Mouse (Mus musculus) neural tube, embryonic 11.5 days (tissue): ENCODE measurements around the gene Adgrl2. TPM values are rescaled to one million over a fixed set of nuclear protein-coding genes. Genes with fewer than 3 reads are reported as not detected.

ENCODE experiments used
- ATAC-seq: fragments of 200-750 bp; cut with Nextera tagmentation; 2 replicates; pipeline ENCODE4 v1.8.0; 2017; ENCODE audit warnings: moderate number of reproducible peaks, mild to moderate bottlenecking, moderate TSS enrichment, moderate library complexity; ENCODE audit not compliant: insufficient read depth, low FRiP score, low TSS enrichment
- DNase-seq: peaks from one replicate; pipeline ENCODE4 v3.0.0-alpha.2; 2015; ENCODE audit warnings: low spot score
- H3K27ac ChIP-seq: fragments of 300-500 bp; sonication (generic); 2 replicates; pipeline ENCODE4 v1.5.1; 2014; ENCODE audit warnings: low read depth, mild to moderate bottlenecking, low read length
- H3K27me3 ChIP-seq: fragments of 300-500 bp; sonication (generic); 2 replicates; pipeline ENCODE4 v1.6.1; 2014; ENCODE audit warnings: mild to moderate bottlenecking, low read length, mixed read lengths; ENCODE audit not compliant: control insufficient read depth, insufficient read depth
- H3K36me3 ChIP-seq: fragments of 300-500 bp; sonication (generic); 2 replicates; pipeline ENCODE4 v1.6.1; 2014; ENCODE audit warnings: mild to moderate bottlenecking, low read length, moderate library complexity, mixed read lengths; ENCODE audit not compliant: control insufficient read depth, insufficient read depth
- H3K4me1 ChIP-seq: fragments of 300-500 bp; sonication (generic); 2 replicates; pipeline ENCODE4 v1.6.1; 2014; ENCODE audit warnings: low read length, mixed read lengths; ENCODE audit not compliant: control insufficient read depth, insufficient read depth
- H3K4me2 ChIP-seq: fragments of 300-500 bp; sonication (generic); 2 replicates; pipeline ENCODE4 v1.6.1; 2014; ENCODE audit warnings: low read depth, mild to moderate bottlenecking, moderate library complexity
- H3K4me3 ChIP-seq: fragments of 300-500 bp; sonication (generic); 2 replicates; pipeline ENCODE4 v1.5.1; 2014; ENCODE audit warnings: low read depth, low read length
- H3K9ac ChIP-seq: fragments of 300-500 bp; sonication (generic); 2 replicates; pipeline ENCODE4 v1.6.1; 2014; ENCODE audit warnings: mild to moderate bottlenecking, low read length
- H3K9me3 ChIP-seq: fragments of 300-500 bp; sonication (generic); 2 replicates; pipeline ENCODE4 v1.6.1; 2016; ENCODE audit warnings: low read length; ENCODE audit not compliant: control insufficient read depth
- WGBS: fragments of 180-500 bp; shearing (Covaris S2); extraction: QIAGEN DNeasy Blood & Tissue Kit; methylation state at CpG from one replicate; pipeline ENCODE4 v1.1.7; 2014; 5-methylcytosine and 5-hydroxymethylcytosine counted together
- polyA plus RNA-seq: library from polyadenylated mRNA; unstranded; fragments of >200 nt; fragmentation: Nextera tagmentation; extraction: Ambion mirVana; gene quantifications from 2 replicates; pipeline ENCODE4 v1.2.1, GENCODE M21; 2014

Adgrl2 gene
- polyA plus RNA-seq, 1 experiment from 2014 or later = 85.0 TPM

DNA sequence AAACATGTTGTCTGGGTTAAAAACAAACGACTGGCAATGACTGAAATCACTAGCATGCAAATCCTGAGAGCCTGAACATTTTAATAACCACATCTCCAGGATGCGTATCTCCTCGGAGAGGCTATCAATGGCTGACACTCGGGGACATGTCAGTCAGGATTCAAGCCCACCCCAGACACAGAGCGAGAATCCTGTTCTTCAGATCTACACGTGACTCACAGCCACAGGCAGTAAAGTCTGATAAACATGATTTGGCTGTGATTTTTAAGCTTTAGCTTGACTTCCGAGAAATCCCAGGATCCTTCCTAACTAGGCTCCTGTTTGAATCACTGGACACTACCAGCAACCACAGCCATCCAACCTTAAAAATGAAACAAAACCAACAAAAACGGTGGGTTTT lies 44.8 kb downstream of the Adgrl2 start:
- WGBS = 22% methylated on average over 8 of the region's 8 CpGs
- peaks cover 24% of the 10 kb centered on the region for H3K4me1 ChIP-seq

GRCm38 (mm10) chr3:148939457-148939856 lies 50.9 kb downstream of the Adgrl2 start:
- Histone ChIP-seq H3K9me3 (no peaks in the 10 kb centered on the region), H3K4me3 (no peak overlapping the region), H3K36me3 (no peaks in the 10 kb centered on the region), H3K27me3 (no peaks in the 10 kb centered on the region), H3K27ac (no peak overlapping the region), H3K9ac (no peak overlapping the region), H3K4me1 (peaks cover 7% of the 10 kb centered on the region), H3K4me2 (no peak overlapping the region)
- no peak for DNase-seq
- no peak for ATAC-seq
- WGBS = 59% methylated on average over 7 of the region's 7 CpGs

More for the DNA sequence above, 44.8 kb downstream of the Adgrl2 start:
- no peak for DNase-seq
- no peak for ATAC-seq
- no peaks in the 10 kb centered on the region for H3K27me3 ChIP-seq
- no peaks in the 10 kb centered on the region for H3K9me3 ChIP-seq
- H3K9ac ChIP-seq = no peak overlapping the region
- H3K27ac ChIP-seq = no peak overlapping the region
- no peak overlapping the region for H3K4me3 ChIP-seq
- H3K36me3 ChIP-seq = no peaks in the 10 kb centered on the region
- no peak overlapping the region for H3K4me2 ChIP-seq

DNA sequence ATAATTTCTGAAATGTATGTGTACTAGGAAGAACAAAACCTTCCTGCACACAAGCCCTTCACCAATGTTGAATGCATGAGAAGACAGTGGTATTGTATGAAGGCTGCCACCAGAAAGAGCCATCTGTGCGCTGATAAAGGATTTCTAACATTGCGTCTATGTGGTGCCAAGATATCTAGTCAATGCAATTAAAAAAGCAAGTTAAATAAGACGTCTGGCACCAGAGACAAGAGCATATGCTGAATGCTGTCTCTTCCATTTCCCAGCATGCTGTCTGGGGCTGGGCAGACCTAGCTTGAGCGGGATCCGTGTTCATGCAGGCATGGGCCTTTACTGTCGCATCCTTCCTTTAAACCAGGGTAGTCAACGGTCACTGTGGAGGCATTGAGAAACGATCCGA lies 55.3 kb downstream of the Adgrl2 start:
- no peaks in the 10 kb centered on the region for H3K4me1 ChIP-seq
- H3K4me2 ChIP-seq = no peak overlapping the region
- DNase-seq = no peak
- H3K27ac ChIP-seq = no peak overlapping the region
- no peak overlapping the region for H3K9ac ChIP-seq
- H3K9me3 ChIP-seq = no peaks in the 10 kb centered on the region
- no peaks in the 10 kb centered on the region for H3K36me3 ChIP-seq
- no peak overlapping the region for H3K4me3 ChIP-seq
- H3K27me3 ChIP-seq = no peaks in the 10 kb centered on the region
- ATAC-seq = no peak
- WGBS = 92% methylated on average over 9 of the region's 9 CpGs

DNA sequence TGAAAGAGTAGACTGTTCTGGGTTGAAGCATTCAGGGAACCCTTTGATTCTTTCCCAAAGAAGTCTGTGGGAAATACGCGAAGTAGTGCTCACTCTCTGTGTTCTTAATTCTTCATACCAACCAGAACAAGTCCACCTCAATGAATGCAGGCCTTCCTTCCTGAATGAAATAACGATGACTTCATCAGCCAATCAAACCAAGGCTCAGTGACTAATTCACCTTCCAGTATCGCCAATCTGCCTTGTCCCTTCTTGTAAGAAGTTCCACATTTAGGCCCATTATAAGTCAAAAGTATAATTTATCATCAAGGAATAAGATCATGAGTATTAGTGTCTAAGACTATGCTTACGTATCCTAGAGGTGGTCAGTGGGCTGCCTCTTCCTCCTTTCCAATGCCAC lies 56.1 kb downstream of the Adgrl2 start:
- ATAC-seq (no peak), DNase-seq (no peak)
- H3K9me3 ChIP-seq = no peaks in the 10 kb centered on the region
- no peak overlapping the region for H3K27ac ChIP-seq
- no peak overlapping the region for H3K4me2 ChIP-seq
- 92% methylated on average over 5 of the region's 5 CpGs for WGBS
- H3K36me3 ChIP-seq = no peaks in the 10 kb centered on the region
- no peaks in the 10 kb centered on the region for H3K27me3 ChIP-seq
- H3K4me1 ChIP-seq = no peaks in the 10 kb centered on the region
- no peak overlapping the region for H3K4me3 ChIP-seq
- no peak overlapping the region for H3K9ac ChIP-seq

GRCm38 (mm10) chr3:148933160-148933559 lies 57.2 kb downstream of the Adgrl2 start:
- Histone ChIP-seq H3K36me3 (no peaks in the 10 kb centered on the region), H3K9ac (no peak overlapping the region), H3K9me3 (no peaks in the 10 kb centered on the region), H3K4me1 (no peaks in the 10 kb centered on the region), H3K4me2 (no peak overlapping the region), H3K27ac (no peak overlapping the region), H3K4me3 (no peak overlapping the region), H3K27me3 (no peaks in the 10 kb centered on the region)
- WGBS = 89% methylated on average over 6 of the region's 6 CpGs
- no peak for DNase-seq
- no peak for ATAC-seq

DNA sequence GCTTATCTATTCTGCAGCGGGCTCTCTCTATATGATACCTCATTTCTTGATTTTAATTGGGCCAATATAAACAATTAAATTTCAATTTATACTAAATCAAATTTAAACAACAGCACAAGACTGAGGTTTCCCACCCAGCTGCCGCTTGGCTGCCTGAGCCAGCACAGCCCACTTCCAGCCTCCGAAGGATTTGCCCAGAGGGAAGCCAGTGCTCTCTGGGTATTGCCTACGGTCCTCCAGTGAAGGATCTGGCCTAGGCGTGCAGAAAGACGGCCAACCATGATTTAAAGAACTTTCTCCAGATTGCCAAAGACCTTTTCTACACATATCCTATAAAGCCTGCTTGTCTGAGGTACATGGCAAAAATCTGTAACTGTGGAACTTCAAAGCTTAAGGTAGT lies 59.4 kb downstream of the Adgrl2 start:
- H3K36me3 ChIP-seq = no peaks in the 10 kb centered on the region
- DNase-seq (no peak), ATAC-seq (no peak)
- H3K9ac ChIP-seq = no peak overlapping the region
- no peak overlapping the region for H3K4me3 ChIP-seq
- H3K27ac ChIP-seq = no peak overlapping the region
- WGBS = 90% methylated on average over 6 of the region's 6 CpGs
- H3K4me2 ChIP-seq = no peak overlapping the region
- H3K4me1 ChIP-seq = no peaks in the 10 kb centered on the region
- H3K9me3 ChIP-seq = no peaks in the 10 kb centered on the region
- H3K27me3 ChIP-seq = no peaks in the 10 kb centered on the region

GRCm38 (mm10) chr3:148926330-148926729 lies 64.0 kb downstream of the Adgrl2 start:
- no peak overlapping the region for H3K9ac ChIP-seq
- no peaks in the 10 kb centered on the region for H3K9me3 ChIP-seq
- H3K4me1 ChIP-seq = no peaks in the 10 kb centered on the region
- H3K27ac ChIP-seq = no peak overlapping the region
- no peak for ATAC-seq
- no peak overlapping the region for H3K4me2 ChIP-seq
- no peak for DNase-seq
- no peak overlapping the region for H3K4me3 ChIP-seq
- 74% methylated on average over 3 of the region's 3 CpGs for WGBS
- no peaks in the 10 kb centered on the region for H3K27me3 ChIP-seq
- H3K36me3 ChIP-seq = no peaks in the 10 kb centered on the region

GRCm38 (mm10) chr3:148922618-148923095 lies 67.7 kb downstream of the Adgrl2 start:
- Histone ChIP-seq H3K4me2 (no peak overlapping the region), H3K4me3 (no peak overlapping the region), H3K27me3 (no peaks in the 10 kb centered on the region), H3K4me1 (no peaks in the 10 kb centered on the region), H3K36me3 (no peaks in the 10 kb centered on the region), H3K9me3 (no peaks in the 10 kb centered on the region), H3K9ac (no peak overlapping the region), H3K27ac (no peak overlapping the region)
- ATAC-seq (no peak), DNase-seq (no peak)
- WGBS = 78% methylated on average over 14 of the region's 14 CpGs

DNA sequence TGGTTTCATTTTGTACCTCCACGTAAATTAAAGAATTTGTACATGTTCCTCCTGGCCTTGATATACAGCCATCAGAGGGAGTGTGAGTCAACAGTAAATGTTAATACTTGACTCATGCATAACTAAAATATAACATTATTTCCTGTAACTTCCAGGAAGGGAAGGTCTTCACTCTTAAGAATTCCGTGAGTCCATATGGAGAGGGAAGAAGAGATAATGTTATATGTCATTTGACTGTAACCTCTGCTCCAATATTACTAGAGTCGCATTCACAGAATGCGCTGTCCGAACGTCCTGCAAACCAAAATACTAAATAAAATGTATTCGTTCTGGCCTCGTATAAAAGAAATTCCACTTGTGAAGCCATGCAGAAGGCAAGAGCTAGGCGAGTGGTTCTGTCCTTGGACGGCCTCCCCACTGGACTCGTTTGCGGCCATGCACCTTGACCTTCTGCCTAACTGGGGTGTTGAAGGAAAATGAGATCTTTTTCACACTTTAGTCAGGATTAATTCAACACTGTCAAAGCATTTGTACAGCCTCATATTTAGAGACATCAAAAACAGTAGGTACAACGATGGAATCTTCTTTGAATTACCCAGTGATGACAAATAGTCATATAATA lies 68.3 kb downstream of the Adgrl2 start:
- H3K4me2 ChIP-seq = no peak overlapping the region
- no peaks in the 10 kb centered on the region for H3K36me3 ChIP-seq
- no peak overlapping the region for H3K9ac ChIP-seq
- H3K4me1 ChIP-seq = no peaks in the 10 kb centered on the region
- ATAC-seq (no peak), DNase-seq (no peak)
- no peaks in the 10 kb centered on the region for H3K9me3 ChIP-seq
- H3K27ac ChIP-seq = no peak overlapping the region
- H3K27me3 ChIP-seq = no peaks in the 10 kb centered on the region
- H3K4me3 ChIP-seq = no peak overlapping the region
- 72% methylated on average over 13 of the region's 13 CpGs for WGBS
